Mouse (Mus musculus) embryonic facial prominence, embryonic 13.5 days (tissue): ENCODE measurements around the gene 1700003F12Rik. TPM values are rescaled to one million over a fixed set of nuclear protein-coding genes. Genes with fewer than 3 reads are reported as not detected.

Source experiments
- polyA plus RNA-seq: library from polyadenylated mRNA; unstranded; fragments of >200 nt; fragmentation: Nextera tagmentation; extraction: Ambion mirVana; gene quantifications from 2 replicates; pipeline ENCODE4 v1.2.1, GENCODE M21; 2015

The 1700003F12Rik gene
- polyA plus RNA-seq, 1 experiment from 2014 or later: 1.6 TPM

Other genes starting within 250 kb of the 1700003F12Rik start
- gene Bpifb9b, start 239.9 kb upstream of the 1700003F12Rik start, polyA plus RNA-seq: not detected in 2 replicates
- 18.5 and 22.4 TPM in 2 replicates for gene Cdk5rap1, start 174.1 kb upstream of the 1700003F12Rik start, polyA plus RNA-seq
- 8.8 and 8.9 TPM in 2 replicates for gene Snta1, start 139.0 kb upstream of the 1700003F12Rik start, polyA plus RNA-seq
- 54.0 and 54.1 TPM in 2 replicates for gene Cbfa2t2, start 110.6 kb upstream of the 1700003F12Rik start, polyA plus RNA-seq
- gene Actl10, start 4.7 kb downstream of the 1700003F12Rik start, polyA plus RNA-seq: 0.41 and 0.45 TPM in 2 replicates
- 3.8 and 4.3 TPM in 2 replicates for gene Necab3, start 11.8 kb downstream of the 1700003F12Rik start, polyA plus RNA-seq
- 21.1 and 22.6 TPM in 2 replicates for gene E2f1, start 22.8 kb downstream of the 1700003F12Rik start, polyA plus RNA-seq
- gene Pxmp4, start 56.6 kb downstream of the 1700003F12Rik start, polyA plus RNA-seq: 24.0 and 24.7 TPM in 2 replicates
- 1.5 and 1.8 TPM in 2 replicates for gene Zfp341, start 66.2 kb downstream of the 1700003F12Rik start, polyA plus RNA-seq
- 1.2 TPM in 1 of 2 replicates, not detected in the other for gene 4930519P11Rik, start 66.4 kb downstream of the 1700003F12Rik start, polyA plus RNA-seq
- 32.8 and 34.7 TPM in 2 replicates for gene Chmp4b, start 104.6 kb downstream of the 1700003F12Rik start, polyA plus RNA-seq
- gene Gm14214, start 222.9 kb downstream of the 1700003F12Rik start, polyA plus RNA-seq: not detected in 2 replicates
- gene Raly, start 244.0 kb downstream of the 1700003F12Rik start, polyA plus RNA-seq: 49.5 and 58.3 TPM in 2 replicates
- 18.6 and 23.5 TPM in 2 replicates for gene a, start 244.3 kb downstream of the 1700003F12Rik start, polyA plus RNA-seq